Mouse (Mus musculus) heart, postnatal 0 days (tissue): ENCODE data around the gene Klf11. TPM values are rescaled to one million over a fixed set of nuclear protein-coding genes. Genes with fewer than 3 reads are reported as not detected.

Experiments used
- ATAC-seq: fragments of 200-750 bp; cut with Nextera tagmentation; 2 replicates; pipeline ENCODE4 v1.8.0; 2017; ENCODE audit warnings: low read depth, moderate number of reproducible peaks, moderate library complexity; ENCODE audit not compliant: insufficient read depth
- DNase-seq: peaks from one replicate; pipeline ENCODE4 v3.0.0-alpha.2; 2016; ENCODE audit warnings: low spot score
- H3K27ac ChIP-seq: fragments of 300-500 bp; sonication (generic); 2 replicates; pipeline ENCODE4 v1.5.1; 2014; ENCODE audit warnings: low read depth, mild to moderate bottlenecking
- H3K27me3 ChIP-seq: fragments of 300-500 bp; sonication (generic); 2 replicates; pipeline ENCODE4 v1.6.1; 2014; ENCODE audit warnings: low read length, mixed read lengths; ENCODE audit not compliant: control insufficient read depth, insufficient read depth
- H3K36me3 ChIP-seq: fragments of 300-500 bp; sonication (generic); replicated peaks from 2 replicates; pipeline ENCODE4 v1.6.1; 2014; ENCODE audit warnings: low read length, mixed read lengths; ENCODE audit not compliant: control insufficient read depth, insufficient read depth
- H3K4me1 ChIP-seq: fragments of 300-500 bp; sonication (generic); 2 replicates; pipeline ENCODE4 v1.6.1; 2014; ENCODE audit warnings: antibody characterized with exemption; ENCODE audit not compliant: control insufficient read depth, insufficient read depth
- H3K4me2 ChIP-seq: fragments of 300-500 bp; sonication (generic); 2 replicates; pipeline ENCODE4 v1.6.1; 2014; ENCODE audit warnings: low read depth, mild to moderate bottlenecking, low read length, moderate library complexity
- H3K4me3 ChIP-seq: fragments of 300-500 bp; sonication (generic); 2 replicates; pipeline ENCODE4 v1.5.1; 2014; ENCODE audit warnings: low read depth, low read length
- H3K9ac ChIP-seq: fragments of 300-500 bp; sonication (generic); replicated peaks from 2 replicates; pipeline ENCODE4 v1.6.1; 2014; ENCODE audit warnings: low read depth, low read length, mixed read lengths
- H3K9me3 ChIP-seq: fragments of 300-500 bp; sonication (generic); replicated peaks from 2 replicates; pipeline ENCODE4 v1.6.1; 2016; ENCODE audit warnings: low read length; ENCODE audit not compliant: control insufficient read depth
- CTCF ChIP-seq: IDR thresholded peaks from 2 replicates; pipeline ENCODE4 v1.5.1; 2016; ENCODE audit warnings: antibody characterized with exemption, control low read depth, low read depth
- EP300 ChIP-seq: IDR thresholded peaks from 2 replicates; pipeline ENCODE4 v1.6.1; 2016; ENCODE audit warnings: antibody characterized with exemption, low read depth
- WGBS: fragments of 180-500 bp; shearing (Covaris S2); extraction: QIAGEN DNeasy Blood & Tissue Kit; methylation state at CpG from one replicate; pipeline ENCODE4 v1.1.7; 2014; 5-methylcytosine and 5-hydroxymethylcytosine counted together
- polyA plus RNA-seq: library from polyadenylated mRNA; unstranded; fragments of >200 nt; fragmentation: Nextera tagmentation; extraction: Ambion mirVana; gene quantifications from 2 replicates; pipeline ENCODE4 v1.2.1, GENCODE M21; 2015
- total RNA-seq: library from RNA; depleted of rRNA; stranded (reverse); fragments of >200 nt; gene quantifications from 2 replicates; pipeline ENCODE4 v1.2.3, GENCODE M21; 2014; ENCODE audit warnings: low replicate concordance; rRNA removed

The Klf11 gene
- total RNA-seq (37.4 and 45.5 TPM in 2 replicates), polyA plus RNA-seq (16.5 and 25.4 TPM in 2 replicates)

DNA sequence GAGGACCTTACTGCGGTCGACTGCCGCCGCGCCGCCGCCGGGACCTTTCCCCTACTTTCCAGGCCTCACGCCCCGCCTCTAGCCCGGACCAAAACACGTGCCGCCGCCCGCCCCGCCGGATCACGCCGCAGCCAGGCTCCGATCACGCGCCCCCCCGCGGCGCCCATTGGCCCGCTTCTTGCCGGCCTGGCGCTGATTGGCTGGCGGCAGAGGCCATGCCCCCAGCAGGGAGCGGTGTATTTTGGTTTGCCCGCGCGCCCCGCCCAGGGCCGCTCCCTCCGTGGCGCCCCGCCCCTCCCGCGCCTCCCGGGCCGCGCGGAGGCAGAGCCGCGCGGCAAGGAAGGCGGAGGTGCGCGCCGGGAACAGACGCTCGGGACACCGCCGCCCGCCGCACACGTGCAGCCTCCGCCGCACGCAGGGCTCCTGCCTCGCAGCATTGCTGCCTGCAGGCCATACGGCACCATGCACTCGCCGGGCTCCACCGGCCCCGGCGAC, at the start of gene Klf11:
TSS of gene Klf11 (plus strand) at position 212 of the 495 bp plus-strand sequence.
- H3K36me3 ChIP-seq: peaks cover 28% of the 10 kb centered on the region
- DNase-seq (peak; percentile 94), ATAC-seq (peak; percentile 93)
- H3K4me2 ChIP-seq: peak within 1 kb of the TSS; percentile 76
- TF ChIP-seq CTCF: no peak
- peak; percentile 99 for TF ChIP-seq EP300
- H3K9me3 ChIP-seq: no peaks in the 10 kb centered on the region
- no peaks in the 10 kb centered on the region for H3K27me3 ChIP-seq
- H3K27ac ChIP-seq: peak within 1 kb of the TSS; percentile 95
- peak within 1 kb of the TSS; percentile 89 for H3K9ac ChIP-seq
- peak within 1 kb of the TSS; percentile 73 for H3K4me3 ChIP-seq
- WGBS: under 1% methylated on average over 64 of the region's 68 CpGs
- peaks cover 21% of the 10 kb centered on the region for H3K4me1 ChIP-seq

DNA sequence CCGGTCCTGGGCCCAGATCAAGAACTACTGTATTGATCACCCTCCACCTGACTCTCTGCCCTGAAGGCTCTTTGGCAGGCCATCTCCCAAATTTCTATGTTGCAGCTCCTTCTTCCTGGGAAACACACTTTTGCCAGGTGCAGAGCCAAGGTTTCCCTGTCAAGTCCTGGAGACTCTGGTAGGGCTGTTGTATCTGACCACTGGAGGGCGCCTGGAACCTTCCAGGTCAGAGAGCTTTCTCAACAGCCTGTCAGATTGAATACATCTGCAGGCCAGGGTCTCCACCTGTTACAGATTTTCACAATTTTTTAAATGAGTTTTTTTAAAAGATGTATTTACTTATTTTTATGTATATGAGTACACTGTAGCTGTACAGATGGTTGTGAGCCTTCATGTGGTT, 47.8 kb upstream of the Klf11 start:
- ATAC-seq: no peak
- H3K27ac ChIP-seq: no peak overlapping the region
- 41% methylated on average over 2 of the region's 2 CpGs for WGBS
- no peaks in the 10 kb centered on the region for H3K9me3 ChIP-seq
- peak; percentile 48 for DNase-seq
- no peak overlapping the region for H3K4me3 ChIP-seq
- peak; percentile 88 for TF ChIP-seq CTCF
- no peak for TF ChIP-seq EP300
- no peaks in the 10 kb centered on the region for H3K4me1 ChIP-seq
- H3K9ac ChIP-seq: no peak overlapping the region
- H3K4me2 ChIP-seq: no peak overlapping the region
- no peaks in the 10 kb centered on the region for H3K36me3 ChIP-seq
- no peaks in the 10 kb centered on the region for H3K27me3 ChIP-seq

DNA sequence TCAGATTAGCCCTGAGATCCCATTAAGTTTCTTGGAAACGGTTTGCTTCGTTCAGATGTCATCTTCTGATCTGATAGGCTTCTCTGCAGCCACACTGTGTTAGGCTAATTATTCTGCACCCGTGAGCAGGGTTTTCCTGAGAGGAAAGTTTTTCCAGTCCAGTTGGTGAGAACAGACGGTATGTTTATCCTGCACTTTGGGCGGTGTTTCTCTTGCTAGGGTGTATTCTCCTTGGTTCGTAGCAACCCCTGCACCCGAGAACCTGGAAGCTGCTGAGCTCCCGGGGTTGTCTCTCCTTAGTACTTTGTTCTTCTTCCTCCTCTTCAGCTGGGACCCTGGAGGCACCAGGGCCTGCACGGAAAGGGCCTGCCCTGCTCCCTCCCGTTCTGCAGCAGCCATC, 44.9 kb upstream of the Klf11 start:
- no peak for TF ChIP-seq CTCF
- no peak for TF ChIP-seq EP300
- H3K9ac ChIP-seq: no peak overlapping the region
- H3K4me1 ChIP-seq: no peaks in the 10 kb centered on the region
- H3K27me3 ChIP-seq: no peaks in the 10 kb centered on the region
- DNase-seq: no peak
- 69% methylated on average over 10 of the region's 10 CpGs for WGBS
- H3K9me3 ChIP-seq: no peaks in the 10 kb centered on the region
- ATAC-seq: no peak
- no peak overlapping the region for H3K4me2 ChIP-seq
- H3K36me3 ChIP-seq: no peaks in the 10 kb centered on the region
- no peak overlapping the region for H3K27ac ChIP-seq
- H3K4me3 ChIP-seq: no peak overlapping the region

DNA sequence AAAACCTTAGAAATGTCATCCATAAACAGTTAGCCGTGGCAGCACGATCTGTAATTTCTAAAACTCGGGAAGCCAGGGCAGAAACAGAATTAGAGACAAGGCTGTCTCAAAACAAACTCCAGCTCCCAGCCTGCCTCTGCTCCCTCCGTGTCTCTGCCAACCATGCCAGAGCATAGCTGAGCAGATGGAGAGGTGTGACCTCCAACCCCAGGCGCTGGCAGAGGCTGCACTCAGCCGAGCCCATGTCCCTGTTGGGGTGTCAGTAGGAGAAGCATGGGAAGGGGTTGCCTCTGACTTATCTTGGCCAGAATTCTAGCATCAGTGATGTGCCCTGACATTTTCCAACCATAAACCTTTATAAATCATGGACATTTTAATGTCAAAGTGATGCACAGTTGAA, 38.5 kb upstream of the Klf11 start:
- no peak for ATAC-seq
- Histone ChIP-seq H3K27ac (no peak overlapping the region), H3K36me3 (no peaks in the 10 kb centered on the region), H3K4me3 (no peak overlapping the region), H3K4me2 (no peak overlapping the region), H3K9me3 (no peaks in the 10 kb centered on the region), H3K27me3 (no peaks in the 10 kb centered on the region), H3K4me1 (no peaks in the 10 kb centered on the region), H3K9ac (no peak overlapping the region)
- no peak for TF ChIP-seq CTCF
- no peak for TF ChIP-seq EP300
- WGBS: 80% methylated on average over 6 of the region's 6 CpGs
- DNase-seq: no peak

DNA sequence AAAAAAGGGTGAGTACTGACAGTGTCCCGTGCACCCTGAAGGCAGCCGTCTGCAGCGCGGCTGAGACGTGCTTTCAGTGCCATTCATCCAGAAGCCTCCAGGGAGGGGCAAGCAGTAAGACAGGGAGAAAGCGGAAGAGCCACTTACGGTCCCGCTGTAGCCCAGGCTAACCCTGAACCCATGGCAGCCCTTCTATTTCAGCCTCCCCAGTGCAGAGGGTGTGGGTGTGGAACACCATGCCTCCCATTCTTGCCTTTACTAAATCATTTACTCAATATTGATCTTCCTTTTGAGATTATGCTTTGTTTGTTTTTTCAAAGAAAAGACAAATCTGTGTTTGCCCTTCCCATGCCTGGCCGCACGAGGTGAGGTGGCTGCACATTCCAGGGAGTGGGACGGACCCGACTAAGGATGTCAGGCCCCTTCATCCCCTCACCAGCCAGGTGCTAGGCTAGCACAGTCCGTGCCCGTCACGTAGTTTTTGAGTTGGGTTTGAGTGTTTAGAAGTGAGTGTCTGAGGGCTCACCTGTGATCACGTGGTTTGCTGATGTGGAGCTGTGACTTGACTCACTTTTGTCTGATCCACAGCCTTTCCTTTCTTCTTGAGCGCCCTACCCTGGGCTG, 36.5 kb upstream of the Klf11 start:
- no peak for ATAC-seq
- DNase-seq: no peak
- Histone ChIP-seq H3K4me3 (no peak overlapping the region), H3K9me3 (no peaks in the 10 kb centered on the region), H3K27ac (no peak overlapping the region), H3K9ac (no peak overlapping the region), H3K36me3 (no peaks in the 10 kb centered on the region), H3K27me3 (no peaks in the 10 kb centered on the region), H3K4me2 (no peak overlapping the region), H3K4me1 (no peaks in the 10 kb centered on the region)
- TF ChIP-seq EP300 (no peak), CTCF (no peak)
- WGBS: 83% methylated on average over 17 of the region's 17 CpGs

DNA sequence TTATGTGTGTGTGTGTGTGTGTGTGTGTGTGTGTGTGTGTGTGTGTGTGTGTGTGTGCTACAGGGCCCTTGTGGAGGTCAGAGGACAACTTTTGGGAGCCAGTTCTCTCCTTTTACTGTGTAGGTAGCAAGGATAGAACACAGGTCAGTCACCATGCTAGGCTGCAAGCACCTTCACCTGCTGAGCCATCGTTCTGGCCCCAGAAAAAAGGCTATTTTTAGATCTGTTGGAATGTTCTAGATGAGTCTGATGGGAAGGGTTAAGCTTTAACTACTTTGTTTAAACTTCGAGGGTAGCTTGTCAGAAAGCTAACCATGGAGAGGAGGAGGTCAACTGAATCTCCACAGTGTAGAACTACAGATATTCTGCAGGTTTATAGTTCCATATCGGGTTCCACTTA, 35.9 kb upstream of the Klf11 start:
- H3K27ac ChIP-seq: no peak overlapping the region
- no peak overlapping the region for H3K4me3 ChIP-seq
- no peaks in the 10 kb centered on the region for H3K27me3 ChIP-seq
- no peaks in the 10 kb centered on the region for H3K36me3 ChIP-seq
- TF ChIP-seq EP300: no peak
- TF ChIP-seq CTCF: no peak
- H3K4me1 ChIP-seq: no peaks in the 10 kb centered on the region
- H3K4me2 ChIP-seq: no peak overlapping the region
- H3K9ac ChIP-seq: no peak overlapping the region
- DNase-seq (no peak), ATAC-seq (no peak)
- H3K9me3 ChIP-seq: no peaks in the 10 kb centered on the region
- WGBS: 53% methylated on average over 3 of the region's 3 CpGs
